Mouse (Mus musculus) layer of hippocampus, adult 18-20 months (tissue): Measurements from ENCODE around the gene Ccdc120. TPM values are rescaled to one million over a fixed set of nuclear protein-coding genes. Genes with fewer than 3 reads are reported as not detected.
"Not testable (repeated sequence)": the region's sequence is repeated elsewhere in the genome, so short reads cannot be mapped to it uniquely, and the experiment has no call there.

Experiments used
- DNase-seq, 2 experiments: peaks; one replicate each; pipeline ENCODE4 v3.0.0; 2022; ENCODE audit warnings: low spot score in 2 of 2
- total RNA-seq, 2 experiments: library from RNA; stranded (reverse); gene quantifications; 2 replicates each; pipeline ENCODE4 v1.2.3; 2021

Ccdc120 gene
- total RNA-seq, 2 experiments from 2014 or later: 17.6 to 21.5 TPM

DNA sequence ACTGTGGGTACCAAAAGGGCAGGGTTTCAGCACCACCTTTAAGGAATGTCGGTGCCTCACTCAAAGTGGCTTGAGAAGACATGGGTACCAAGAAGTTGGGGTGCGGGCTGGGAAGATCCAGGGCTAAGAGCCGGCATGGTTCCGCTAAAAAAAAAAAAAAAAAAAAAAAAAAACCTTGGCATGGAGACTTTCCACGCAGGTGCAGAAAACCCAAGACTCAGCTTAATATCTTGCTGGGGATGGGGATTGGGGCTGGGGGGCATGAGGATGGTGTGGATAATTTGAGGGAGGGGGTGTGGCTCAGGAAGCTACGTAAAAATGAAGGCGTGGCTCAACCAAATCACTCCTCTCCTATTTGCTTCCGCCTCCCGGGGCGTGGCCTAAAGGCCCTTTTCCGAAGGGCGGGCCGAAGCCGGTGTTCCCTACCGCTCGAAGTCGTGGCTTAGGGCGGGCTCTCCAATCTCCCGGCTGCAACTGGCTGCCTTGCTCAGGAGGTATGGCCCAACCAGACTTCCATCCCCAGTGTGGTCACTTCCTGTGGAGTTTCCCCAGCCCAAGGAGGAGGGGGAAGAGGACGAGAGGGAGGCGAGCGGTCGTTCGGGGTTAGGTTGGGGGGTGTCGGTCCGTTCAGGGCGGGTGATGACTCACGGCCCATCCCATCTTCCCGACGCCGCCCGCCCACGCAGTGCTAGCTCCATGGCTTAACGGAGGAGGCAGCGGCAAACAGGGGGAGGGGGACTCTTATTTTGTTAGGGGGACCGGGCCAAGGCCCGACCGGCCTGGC lies 11.6 kb upstream of the Ccdc120 start, which contains the start of gene Tfe3:
Gene Tfe3 (plus strand): TSS at position 424 of the 784 bp plus-strand sequence.
- DNase-seq: peak; percentile 90 to 92

DNA sequence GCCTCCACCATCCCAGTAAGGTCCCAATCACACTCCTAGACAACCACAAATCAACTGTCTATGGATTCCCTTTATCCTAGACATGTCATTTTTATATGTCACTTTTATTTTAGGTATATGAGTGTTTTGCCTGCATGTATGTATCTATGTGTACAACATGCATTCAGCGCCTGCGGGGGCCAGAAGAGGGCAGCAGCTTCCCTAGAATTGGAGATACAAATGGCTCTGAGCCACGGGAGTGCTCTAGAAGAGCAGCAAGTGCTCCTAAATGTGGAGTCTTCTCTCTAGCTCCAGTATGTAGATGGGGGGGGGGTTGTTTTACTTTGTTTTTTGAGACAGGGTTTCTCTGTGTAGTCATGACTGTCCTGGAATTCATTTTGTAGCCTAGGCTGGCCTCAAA lies 2.9 kb upstream of the Ccdc120 start:
- not testable (repeated sequence) for DNase-seq

GRCm38 (mm10) chrX:7745429-7745828 lies 5.3 kb downstream of the Ccdc120 start:
- DNase-seq: no peak

GRCm38 (mm10) chrX:7744940-7745339 lies 5.8 kb downstream of the Ccdc120 start:
- no peak for DNase-seq

DNA sequence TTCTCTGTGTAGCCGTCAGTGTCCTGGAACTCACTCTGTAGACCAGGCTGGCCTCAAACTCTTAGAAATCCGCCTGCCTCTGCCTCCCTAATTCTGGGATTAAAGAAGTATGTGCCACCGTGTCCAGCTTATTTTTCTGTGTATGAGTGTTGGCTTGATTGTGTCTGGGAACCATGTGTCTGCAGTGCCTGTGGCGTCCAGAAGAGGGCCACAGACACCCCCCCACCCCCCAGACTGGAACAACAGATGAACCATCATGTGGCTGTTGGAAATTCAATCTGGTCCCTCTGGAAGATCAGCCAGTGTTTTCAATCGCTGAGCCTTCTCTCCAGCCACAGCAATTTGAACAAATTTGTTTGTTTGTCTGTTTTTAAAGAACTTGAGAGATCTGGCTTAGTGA lies 7.2 kb downstream of the Ccdc120 start:
- DNase-seq: no peak

DNA sequence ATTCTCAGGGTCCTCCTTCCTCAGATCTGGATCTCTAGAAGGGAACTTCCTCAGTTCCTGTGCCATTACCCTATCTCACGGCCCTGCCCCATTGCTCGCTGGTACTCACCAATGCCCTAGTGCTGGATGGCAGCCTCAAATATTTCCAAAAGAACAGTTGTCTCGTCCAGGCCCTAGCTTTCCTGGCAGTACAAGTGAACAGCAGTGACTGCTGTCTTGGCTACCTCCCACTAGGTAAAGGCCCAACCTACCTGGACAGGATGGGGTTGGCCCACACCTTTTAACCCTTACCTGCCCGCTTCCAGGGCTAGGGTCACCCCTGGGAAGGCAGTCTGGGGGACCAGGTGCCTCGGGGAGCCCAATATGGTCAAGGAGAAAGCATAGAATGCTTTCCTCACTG lies 9.6 kb downstream of the Ccdc120 start:
- no peak for DNase-seq

DNA sequence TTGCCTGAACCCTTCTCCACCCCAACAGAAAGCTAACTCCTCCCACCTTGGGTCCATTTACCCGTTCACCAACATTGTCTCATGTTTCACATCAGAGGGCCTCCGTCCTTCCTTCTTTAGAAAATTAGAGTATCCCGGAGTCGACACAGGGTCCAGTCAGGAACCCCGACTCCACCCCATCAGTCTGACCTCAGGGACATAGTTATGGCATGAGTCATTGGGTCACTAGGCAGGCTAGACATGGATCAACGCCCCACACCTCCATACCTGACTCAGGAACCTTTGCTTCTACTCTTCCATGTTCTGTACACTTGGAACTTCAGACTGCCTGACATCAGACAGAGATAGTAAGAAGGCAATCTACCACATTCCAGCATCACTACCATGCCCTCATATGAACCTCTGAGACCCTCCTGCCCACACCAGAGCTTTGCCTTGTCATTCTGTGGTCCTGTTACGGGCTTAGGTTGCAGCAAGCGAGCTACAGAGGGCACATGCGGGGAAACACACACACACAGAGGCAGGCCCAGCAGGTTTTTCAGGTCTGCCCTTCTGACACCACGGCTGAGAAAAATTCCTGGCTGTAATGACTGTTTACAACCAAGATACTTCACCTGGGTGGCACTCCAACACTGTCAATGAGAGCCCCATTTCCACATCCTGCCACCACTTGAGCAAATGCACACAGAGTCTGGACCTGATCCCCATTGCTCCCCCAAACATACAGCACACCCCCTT lies 10.5 kb downstream of the Ccdc120 start:
- no peak for DNase-seq

DNA sequence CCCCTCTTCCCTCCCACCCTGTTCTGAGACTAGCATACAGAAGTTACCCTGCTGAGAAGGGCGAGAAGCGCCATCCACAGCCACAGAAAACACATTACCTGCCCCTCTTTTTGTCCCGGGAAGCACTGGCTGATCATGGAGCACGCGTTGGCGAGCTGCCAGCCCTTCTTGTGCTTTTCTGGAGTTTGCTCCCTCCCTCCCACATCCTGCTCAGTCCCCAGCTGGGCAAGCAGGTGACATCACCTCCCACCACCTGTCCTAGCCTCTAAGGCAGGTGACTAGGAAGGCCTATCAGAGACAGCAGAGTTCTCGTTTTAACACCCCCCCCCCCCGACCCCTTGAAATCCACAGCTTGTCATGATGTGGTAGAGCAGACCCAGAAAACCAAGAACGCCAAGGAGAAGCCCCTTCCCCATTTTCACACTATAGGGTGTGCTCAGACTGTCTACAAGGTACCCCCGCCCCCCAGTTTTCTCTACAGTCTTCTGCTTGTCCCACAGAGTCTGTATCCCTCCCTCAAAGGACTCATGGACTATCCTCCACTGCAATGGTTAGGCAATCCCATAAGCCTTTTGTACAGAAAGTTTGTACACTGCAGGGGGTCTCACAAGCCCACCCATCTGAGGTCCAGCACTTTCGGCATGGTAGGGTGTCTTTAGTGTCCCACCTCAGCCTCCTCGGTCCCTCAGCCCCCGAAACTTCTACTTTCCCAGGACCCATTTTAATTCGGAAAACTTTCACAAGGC lies 11.2 kb downstream of the Ccdc120 start:
- no peak for DNase-seq

- peak in 1 of 2 experiments; percentile 37 for DNase-seq
Measured at GRCm38 (mm10) chrX:7733571-7734156, 17.0 kb downstream of the Ccdc120 start.

GRCm38 (mm10) chrX:7728922-7729265 lies 21.8 kb downstream of the Ccdc120 start:
- no peak for DNase-seq

GRCm38 (mm10) chrX:7728215-7728921 lies 22.3 kb downstream of the Ccdc120 start, which contains the start of gene Praf2:
Gene Praf2 (plus strand): TSS chrX:7728439.
- peak; percentile 77 to 90 for DNase-seq

DNA sequence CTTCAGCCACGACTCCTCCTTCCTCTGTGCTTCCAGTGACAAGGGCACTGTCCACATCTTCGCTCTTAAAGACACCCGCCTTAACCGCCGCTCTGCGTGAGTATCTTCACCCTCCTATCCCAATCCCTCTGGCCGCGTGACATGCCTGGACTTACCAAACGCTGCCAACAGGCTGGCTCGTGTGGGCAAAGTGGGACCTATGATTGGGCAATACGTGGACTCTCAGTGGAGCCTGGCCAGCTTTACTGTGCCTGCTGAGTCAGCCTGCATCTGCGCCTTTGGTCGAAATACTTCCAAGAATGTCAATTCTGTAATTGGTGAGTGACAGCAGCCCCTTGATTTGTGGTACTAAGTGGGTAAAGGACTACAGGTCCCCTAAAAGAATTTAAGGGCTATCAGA lies 23.5 kb downstream of the Ccdc120 start:
- DNase-seq: no peak

DNA sequence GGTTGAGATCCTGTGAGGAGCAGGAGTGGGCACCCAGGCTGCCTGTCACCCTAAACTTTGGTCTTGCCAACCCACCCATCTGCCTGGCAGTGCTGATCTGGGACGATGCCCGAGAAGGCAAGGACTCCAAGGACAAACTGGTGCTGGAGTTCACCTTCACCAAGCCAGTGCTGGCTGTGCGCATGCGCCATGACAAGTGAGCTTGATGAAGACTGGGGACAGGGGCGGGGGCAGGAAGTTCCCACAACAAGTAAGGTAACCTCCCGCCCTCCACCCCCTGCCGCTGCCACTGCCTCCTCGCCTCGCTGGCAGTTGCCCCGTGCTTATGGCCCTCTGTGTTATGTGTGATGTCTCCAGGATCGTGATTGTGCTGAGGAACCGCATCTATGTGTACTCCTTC lies 24.9 kb downstream of the Ccdc120 start:
- no peak for DNase-seq

GRCm38 (mm10) chrX:7724135-7724534 lies 26.6 kb downstream of the Ccdc120 start:
- no peak for DNase-seq

DNA sequence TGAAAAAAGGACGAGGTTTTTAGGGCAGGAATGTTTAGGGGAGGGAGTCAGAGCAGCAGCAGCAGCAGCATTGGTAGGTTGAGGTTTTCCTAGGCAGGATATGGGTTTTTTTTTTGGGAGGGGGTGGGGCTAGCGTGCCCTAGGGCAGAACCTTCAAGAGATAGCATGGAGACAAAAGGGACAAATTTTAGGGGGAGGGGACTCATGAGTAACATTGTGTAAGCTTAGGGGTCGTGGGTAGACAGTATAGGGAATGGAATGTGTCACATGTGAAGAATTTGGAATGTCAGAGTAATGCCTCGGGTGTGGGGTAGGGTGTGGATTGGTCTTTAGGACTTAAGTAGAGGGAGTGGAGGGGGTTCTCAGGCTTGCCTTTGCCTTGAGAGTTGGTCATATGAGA lies 28.0 kb downstream of the Ccdc120 start:
- DNase-seq: no peak

- no peak for DNase-seq
Measured at GRCm38 (mm10) chrX:7722282-7722611, 28.5 kb downstream of the Ccdc120 start.

DNA sequence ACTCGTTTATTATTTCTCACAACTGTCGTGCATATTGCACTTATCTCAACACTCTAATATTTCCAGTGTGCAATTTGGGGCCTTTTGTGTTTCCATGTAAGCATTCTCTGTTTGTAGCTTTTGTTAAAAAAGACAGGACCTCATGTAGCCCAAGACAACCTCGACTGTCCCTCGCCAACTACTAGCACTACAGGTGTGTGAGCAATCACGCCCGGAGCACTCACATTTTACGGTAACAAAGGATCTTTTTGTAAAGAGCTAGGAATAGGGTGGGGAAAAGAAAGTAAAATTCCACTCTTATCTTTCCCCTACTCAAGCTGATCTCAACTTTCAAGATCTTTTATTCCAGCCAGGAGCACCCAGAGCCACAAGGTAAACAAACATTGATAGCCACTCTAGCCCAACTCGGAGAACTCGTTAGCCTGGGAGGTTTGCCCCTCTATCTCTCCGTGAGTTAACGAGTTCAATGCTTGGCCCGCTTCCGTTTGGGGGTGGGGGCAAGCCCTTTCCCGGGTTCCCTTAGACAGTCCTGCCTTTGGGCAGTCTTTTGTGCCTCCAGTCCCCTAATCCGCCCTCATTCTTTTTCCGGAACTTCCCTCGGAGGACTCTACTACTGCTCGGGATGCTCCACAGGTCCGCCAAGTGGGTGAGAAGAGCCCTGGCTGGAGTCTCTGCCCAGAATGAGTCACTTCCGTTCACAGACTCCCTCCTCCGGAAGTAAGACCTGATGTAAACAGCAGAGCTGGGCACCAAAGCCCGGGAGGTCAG lies 29.0 kb downstream of the Ccdc120 start, which contains the start of gene Gm45208:
Gene Gm45208 (plus strand): TSS at position 732 of the 768 bp plus-strand sequence.
- DNase-seq: peak; percentile 45 to 79

DNA sequence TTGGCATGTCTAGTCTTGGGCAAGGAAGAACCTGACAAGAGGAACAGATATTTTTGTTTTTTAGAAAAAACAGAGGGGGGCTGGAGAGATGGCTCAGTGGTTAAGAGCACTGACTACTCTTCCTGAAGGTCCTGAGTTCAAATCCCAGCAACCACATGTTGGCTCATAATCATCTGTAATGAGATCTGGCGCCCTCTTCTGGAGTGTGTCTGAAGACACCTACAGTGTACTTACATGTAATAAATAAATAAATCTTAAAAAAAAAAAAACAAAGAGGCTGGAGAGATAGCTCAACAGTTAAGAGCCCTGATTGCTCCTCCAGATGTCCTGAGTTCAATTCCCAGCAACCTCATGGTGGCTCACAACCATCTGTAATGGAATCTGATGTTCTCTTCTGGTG lies 34.6 kb downstream of the Ccdc120 start:
- not testable (repeated sequence) for DNase-seq

DNA sequence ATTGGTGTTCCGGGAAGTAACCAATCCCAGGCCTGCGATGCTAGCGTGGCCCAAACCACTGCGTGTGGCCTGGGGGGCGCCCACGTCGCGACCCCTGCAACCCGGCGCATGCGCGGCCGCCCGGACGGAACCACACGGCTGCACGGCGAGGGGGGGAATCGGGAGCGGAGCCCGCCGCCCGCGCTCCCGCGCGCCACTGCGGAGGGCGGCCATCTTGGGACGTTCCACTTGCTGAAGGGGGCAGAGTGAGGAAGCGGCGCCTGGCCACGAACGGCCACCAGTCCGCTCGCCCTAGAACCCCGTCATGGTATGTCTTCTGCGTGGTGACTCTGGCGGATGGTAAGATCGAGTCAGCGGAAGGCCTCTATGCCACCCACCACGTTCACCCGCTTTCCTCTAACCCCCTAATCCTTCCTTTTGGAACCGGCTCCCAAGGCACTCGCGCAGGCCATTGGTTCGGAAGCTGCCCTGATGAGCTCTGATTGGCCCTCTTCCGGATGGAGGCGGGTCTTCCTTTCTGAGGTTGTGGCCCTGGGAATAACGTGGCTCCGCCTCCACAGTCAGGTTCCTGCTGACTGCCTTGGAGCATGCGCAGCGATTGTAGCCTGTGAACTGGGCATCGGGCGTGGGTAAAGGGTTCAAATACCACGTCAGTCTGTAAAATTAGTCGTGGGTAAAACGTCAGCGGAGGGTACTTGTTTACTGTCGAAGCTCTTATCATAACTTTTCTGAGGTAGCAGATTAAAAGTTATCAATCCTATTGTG lies 36.4 kb downstream of the Ccdc120 start, which contains the start of gene Wdr45:
Gene Wdr45 (plus strand): TSS at position 199 of the 765 bp plus-strand sequence.
- peak; percentile 90 to 96 for DNase-seq
